Mouse (Mus musculus) layer of hippocampus, adult 9-11 months (tissue): ENCODE measurements around the gene Cygb.
A peak's percentile ranks its signal among the peaks of the same experiment; 100 is the strongest.
"Not testable (repeated sequence)": the region's sequence is repeated elsewhere in the genome, so short reads cannot be mapped to it uniquely, and the experiment has no call there.

Experiments
- DNase-seq: peaks from one replicate; pipeline ENCODE4 v3.0.0; 2022

Gene Cygb

GRCm38 (mm10) chr11:116653709-116654221 lies 348 bp downstream of the Cygb start:
- DNase-seq = no peak

- no peak for DNase-seq
Measured at GRCm38 (mm10) chr11:116653234-116653633, 879 bp downstream of the Cygb start, which contains the start of gene Prcd. TSS of gene Prcd (plus strand) at chr11:116653534.

GRCm38 (mm10) chr11:116652330-116653098 lies 1.6 kb downstream of the Cygb start:
- no peak for DNase-seq

GRCm38 (mm10) chr11:116651339-116651738 lies 2.8 kb downstream of the Cygb start:
- no peak for DNase-seq

- DNase-seq = no peak
Measured at GRCm38 (mm10) chr11:116650811-116651210, 3.3 kb downstream of the Cygb start.

GRCm38 (mm10) chr11:116649711-116650337 lies 4.3 kb downstream of the Cygb start:
- DNase-seq = no peak

GRCm38 (mm10) chr11:116648976-116649375 lies 5.1 kb downstream of the Cygb start:
- DNase-seq = no peak

GRCm38 (mm10) chr11:116648213-116648921 lies 5.7 kb downstream of the Cygb start:
- DNase-seq = no peak

- no peak for DNase-seq
Measured at GRCm38 (mm10) chr11:116647340-116647991, 6.6 kb downstream of the Cygb start.

- DNase-seq = no peak
Measured at GRCm38 (mm10) chr11:116646771-116647170, 7.3 kb downstream of the Cygb start.

GRCm38 (mm10) chr11:116646136-116646535 lies 8.0 kb downstream of the Cygb start:
- DNase-seq = no peak

GRCm38 (mm10) chr11:116645446-116646110 lies 8.5 kb downstream of the Cygb start:
- DNase-seq = no peak

- DNase-seq = no peak
Measured at GRCm38 (mm10) chr11:116644225-116645112, 9.6 kb downstream of the Cygb start.

GRCm38 (mm10) chr11:116643579-116644224 lies 10.4 kb downstream of the Cygb start:
- DNase-seq = no peak

- DNase-seq = peak; percentile 78
Measured at GRCm38 (mm10) chr11:116642681-116643578, 11.2 kb downstream of the Cygb start.

GRCm38 (mm10) chr11:116641731-116642130 lies 12.4 kb downstream of the Cygb start:
- DNase-seq = no peak

GRCm38 (mm10) chr11:116641168-116641567 lies 12.9 kb downstream of the Cygb start:
- no peak for DNase-seq

GRCm38 (mm10) chr11:116636607-116637006 lies 17.5 kb downstream of the Cygb start:
- not testable (repeated sequence) for DNase-seq

GRCm38 (mm10) chr11:116632962-116633361 lies 21.2 kb downstream of the Cygb start:
- no peak for DNase-seq
